Mouse (Mus musculus): ENCODE data around the gene Slc4a2. TPM values are rescaled to one million over a fixed set of nuclear protein-coding genes. Genes with fewer than 3 reads are reported as not detected.

Gene Slc4a2
- polyA plus RNA-seq, 1 experiment from 2014 or later = 11.5 TPM

- Histone ChIP-seq H3K9me3 (replicated peaks; ENCODE audit: control insufficient read depth, low read length) (no peaks in the 10 kb centered on the region), H3K4me1 (ENCODE audit: control insufficient read depth, insufficient read depth, low read length) (peaks cover 18% of the 10 kb centered on the region), H3K9ac (ENCODE audit: low read length) (peak overlapping the region; percentile 95; the same call in 1 of the 2 replicates), H3K36me3 (ENCODE audit: control insufficient read depth, insufficient read depth, low read length) (peaks cover 27% of the 10 kb centered on the region), H3K27me3 (replicated peaks; ENCODE audit: control insufficient read depth, insufficient read depth, low read length) (no peaks in the 10 kb centered on the region), H3K4me2 (ENCODE audit: low read length) (peak overlapping the region; percentile 97), H3K4me3 (ENCODE audit: low read depth, low read length) (peak overlapping the region; percentile 96), H3K27ac (ENCODE audit: low read depth, low read length) (peak overlapping the region; percentile 85)
- ATAC-seq (no peak), DNase-seq (ENCODE audit: low spot score) (no peak)
- WGBS = 64% methylated on average over 20 of the region's 20 CpGs
These were observed 21.9 kb downstream of the Slc4a2 start for GRCm38 (mm10) chr5:24445428-24446080.

GRCm38 (mm10) chr5:24446630-24447029, 23.0 kb downstream of the Slc4a2 start:
- Histone ChIP-seq H3K4me2 (ENCODE audit: low read length) (no peak overlapping the region), H3K4me3 (ENCODE audit: low read depth, low read length) (no peak overlapping the region), H3K9me3 (replicated peaks; ENCODE audit: control insufficient read depth, low read length) (no peaks in the 10 kb centered on the region), H3K36me3 (ENCODE audit: control insufficient read depth, insufficient read depth, low read length) (peaks cover 19% of the 10 kb centered on the region), H3K27me3 (replicated peaks; ENCODE audit: control insufficient read depth, insufficient read depth, low read length) (no peaks in the 10 kb centered on the region), H3K27ac (ENCODE audit: low read depth, low read length) (no peak overlapping the region), H3K9ac (ENCODE audit: low read length) (no peak overlapping the region), H3K4me1 (ENCODE audit: control insufficient read depth, insufficient read depth, low read length) (peaks cover 22% of the 10 kb centered on the region)
- ATAC-seq (no peak), DNase-seq (ENCODE audit: low spot score) (no peak)
- WGBS = 94% methylated on average over 7 of the region's 7 CpGs

GRCm38 (mm10) chr5:24447624-24448298, 24.1 kb downstream of the Slc4a2 start, which contains the start of gene Tmub1:
Tmub1 (minus strand) TSS chr5:24447854.
- peak within 1 kb of the TSS; percentile 52; the same call in 1 of the 2 replicates for H3K27ac ChIP-seq (ENCODE audit: low read depth, low read length)
- H3K36me3 ChIP-seq (ENCODE audit: control insufficient read depth, insufficient read depth, low read length) = peaks cover 8% of the 10 kb centered on the region; the same call in 1 of the 2 replicates
- peak; percentile 45 for ATAC-seq

GRCm38 (mm10) chr5:24451264-24452029, 27.8 kb downstream of the Slc4a2 start:
- WGBS = 3% methylated on average over 39 of the region's 66 CpGs
- Histone ChIP-seq H3K27me3 (replicated peaks; ENCODE audit: control insufficient read depth, insufficient read depth, low read length) (no peaks in the 10 kb centered on the region), H3K9me3 (replicated peaks; ENCODE audit: control insufficient read depth, low read length) (no peaks in the 10 kb centered on the region), H3K4me3 (ENCODE audit: low read depth, low read length) (peak overlapping the region; percentile 88), H3K4me1 (ENCODE audit: control insufficient read depth, insufficient read depth, low read length) (peaks cover 44% of the 10 kb centered on the region), H3K4me2 (ENCODE audit: low read length) (peak overlapping the region; percentile 99), H3K36me3 (ENCODE audit: control insufficient read depth, insufficient read depth, low read length) (peaks cover 4% of the 10 kb centered on the region; the same call in 1 of the 2 replicates), H3K9ac (ENCODE audit: low read length) (peak overlapping the region; percentile 94), H3K27ac (ENCODE audit: low read depth, low read length) (peak overlapping the region; percentile 95)
- DNase-seq (ENCODE audit: low spot score) (peak; percentile 94), ATAC-seq (peak; percentile 76)

More at GRCm38 (mm10) chr5:24447624-24448298, 24.1 kb downstream of the Slc4a2 start, which contains the start of gene Tmub1:
- Histone ChIP-seq H3K9ac (ENCODE audit: low read length) (peak within 1 kb of the TSS; percentile 73), H3K9me3 (replicated peaks; ENCODE audit: control insufficient read depth, low read length) (no peaks in the 10 kb centered on the region), H3K27me3 (replicated peaks; ENCODE audit: control insufficient read depth, insufficient read depth, low read length) (no peaks in the 10 kb centered on the region), H3K4me3 (ENCODE audit: low read depth, low read length) (peak within 1 kb of the TSS; percentile 65), H3K4me2 (ENCODE audit: low read length) (peak within 1 kb of the TSS; percentile 89), H3K4me1 (ENCODE audit: control insufficient read depth, insufficient read depth, low read length) (peaks cover 22% of the 10 kb centered on the region)
- WGBS = 2% methylated on average over 34 of the region's 34 CpGs
- DNase-seq (ENCODE audit: low spot score) = peak; percentile 72

GRCm38 (mm10) chr5:24452030-24452690, 28.5 kb downstream of the Slc4a2 start, which contains the start of gene Agap3:
Agap3 (plus strand) TSS chr5:24452177.
- ATAC-seq = peak; percentile 3
- WGBS = under 1% methylated on average over 57 of the region's 85 CpGs
- Histone ChIP-seq H3K36me3 (ENCODE audit: control insufficient read depth, insufficient read depth, low read length) (peaks cover 4% of the 10 kb centered on the region; the same call in 1 of the 2 replicates), H3K27ac (ENCODE audit: low read depth, low read length) (peak within 1 kb of the TSS; percentile 95), H3K9me3 (replicated peaks; ENCODE audit: control insufficient read depth, low read length) (no peaks in the 10 kb centered on the region), H3K9ac (ENCODE audit: low read length) (peak within 1 kb of the TSS; percentile 94), H3K4me2 (ENCODE audit: low read length) (peak within 1 kb of the TSS; percentile 99), H3K27me3 (replicated peaks; ENCODE audit: control insufficient read depth, insufficient read depth, low read length) (no peaks in the 10 kb centered on the region), H3K4me1 (ENCODE audit: control insufficient read depth, insufficient read depth, low read length) (peaks cover 45% of the 10 kb centered on the region), H3K4me3 (ENCODE audit: low read depth, low read length) (peak within 1 kb of the TSS; percentile 88)
- DNase-seq (ENCODE audit: low spot score) = peak; percentile 56

- ATAC-seq (peak; percentile 19), DNase-seq (ENCODE audit: low spot score) (no peak)
- no peaks in the 10 kb centered on the region for H3K27me3 ChIP-seq (replicated peaks; ENCODE audit: control insufficient read depth, insufficient read depth, low read length)
- peaks cover 41% of the 10 kb centered on the region for H3K4me1 ChIP-seq (ENCODE audit: control insufficient read depth, insufficient read depth, low read length)
- H3K27ac ChIP-seq (ENCODE audit: low read depth, low read length) = peak overlapping the region; percentile 95
- under 1% methylated on average over 29 of the region's 29 CpGs for WGBS
- peak overlapping the region; percentile 88 for H3K4me3 ChIP-seq (ENCODE audit: low read depth, low read length)
- peak overlapping the region; percentile 99 for H3K4me2 ChIP-seq (ENCODE audit: low read length)
- H3K9ac ChIP-seq (ENCODE audit: low read length) = peak overlapping the region; percentile 94
- no peaks in the 10 kb centered on the region for H3K9me3 ChIP-seq (replicated peaks; ENCODE audit: control insufficient read depth, low read length)
- peaks cover 4% of the 10 kb centered on the region for H3K36me3 ChIP-seq (ENCODE audit: control insufficient read depth, insufficient read depth, low read length)
These were observed 29.1 kb downstream of the Slc4a2 start for GRCm38 (mm10) chr5:24452691-24453233.

- 1% methylated on average over 5 of the region's 5 CpGs for WGBS
- DNase-seq (ENCODE audit: low spot score) (peak; percentile 83), ATAC-seq (peak; percentile 21; the same call in 1 of the 2 replicates)
These were observed 29.8 kb downstream of the Slc4a2 start for GRCm38 (mm10) chr5:24453283-24453984.

More at GRCm38 (mm10) chr5:24453283-24453984, 29.8 kb downstream of the Slc4a2 start:
- H3K27ac ChIP-seq (ENCODE audit: low read depth, low read length) = peak overlapping the region; percentile 95
- peak overlapping the region; percentile 99 for H3K4me2 ChIP-seq (ENCODE audit: low read length)
- H3K4me1 ChIP-seq (ENCODE audit: control insufficient read depth, insufficient read depth, low read length) = peaks cover 37% of the 10 kb centered on the region
- H3K9ac ChIP-seq (ENCODE audit: low read length) = peak overlapping the region; percentile 94
- H3K9me3 ChIP-seq (replicated peaks; ENCODE audit: control insufficient read depth, low read length) = no peaks in the 10 kb centered on the region
- peaks cover 4% of the 10 kb centered on the region for H3K36me3 ChIP-seq (ENCODE audit: control insufficient read depth, insufficient read depth, low read length)
- peak overlapping the region; percentile 88 for H3K4me3 ChIP-seq (ENCODE audit: low read depth, low read length)
- no peaks in the 10 kb centered on the region for H3K27me3 ChIP-seq (replicated peaks; ENCODE audit: control insufficient read depth, insufficient read depth, low read length)

Data from forebrain, embryonic 14.5 days (tissue).